Mouse (Mus musculus) liver, postnatal 0 days (tissue): Measurements from ENCODE around the gene Slc12a9. TPM values are rescaled to one million over a fixed set of nuclear protein-coding genes. Genes with fewer than 3 reads are reported as not detected.
A peak's percentile ranks its signal among the peaks of the same experiment; 100 is the strongest.

ENCODE experiments used
- ATAC-seq: fragments of 200-750 bp; cut with Nextera tagmentation; 2 replicates; pipeline ENCODE4 v1.8.0; 2017; ENCODE audit warnings: mild to moderate bottlenecking, moderate library complexity
- DNase-seq: peaks from one replicate; pipeline ENCODE4 v3.0.0-alpha.2; 2016
- H3K27ac ChIP-seq: fragments of 300-500 bp; sonication (generic); 2 replicates; pipeline ENCODE4 v1.5.1; 2014; ENCODE audit warnings: antibody characterized with exemption, moderate library complexity, mild to moderate bottlenecking, low read depth
- H3K27me3 ChIP-seq: fragments of 300-500 bp; sonication (generic); 2 replicates; pipeline ENCODE4 v1.6.1; 2014; ENCODE audit warnings: low read length, control low read depth, mixed read lengths; ENCODE audit not compliant: insufficient read depth
- H3K36me3 ChIP-seq: fragments of 300-500 bp; sonication (generic); replicated peaks from 2 replicates; pipeline ENCODE4 v1.6.1; 2014; ENCODE audit warnings: mild to moderate bottlenecking, control low read depth, low read length, moderate library complexity, mixed read lengths; ENCODE audit not compliant: insufficient read depth
- H3K4me1 ChIP-seq: fragments of 300-500 bp; sonication (generic); 2 replicates; pipeline ENCODE4 v1.6.1; 2014; ENCODE audit warnings: antibody characterized with exemption, mild to moderate bottlenecking, control low read depth; ENCODE audit not compliant: insufficient read depth
- H3K4me2 ChIP-seq: fragments of 300-500 bp; sonication (generic); 2 replicates; pipeline ENCODE4 v1.6.1; 2014; ENCODE audit warnings: low read depth, mild to moderate bottlenecking, low read length, moderate library complexity, mixed read lengths
- H3K4me3 ChIP-seq: fragments of 300-500 bp; sonication (generic); 2 replicates; pipeline ENCODE4 v1.5.1; 2014; ENCODE audit warnings: low read depth, low read length
- H3K9ac ChIP-seq: fragments of 300-500 bp; sonication (generic); replicated peaks from 2 replicates; pipeline ENCODE4 v1.6.1; 2014; ENCODE audit warnings: mild to moderate bottlenecking, moderate library complexity
- H3K9me3 ChIP-seq: fragments of 300-500 bp; sonication (generic); 2 replicates; pipeline ENCODE4 v1.6.1; 2016; ENCODE audit warnings: mild to moderate bottlenecking, control low read depth, low read length, mixed read lengths
- CTCF ChIP-seq: sonication (generic); IDR thresholded peaks from 2 replicates; pipeline ENCODE4 v1.5.1; 2016; ENCODE audit warnings: antibody characterized with exemption, low read depth
- EP300 ChIP-seq: IDR thresholded peaks from 2 replicates; pipeline ENCODE4 v1.6.1; 2016; ENCODE audit warnings: antibody characterized with exemption, low read depth, mild to moderate bottlenecking
- WGBS: fragments of 180-500 bp; shearing (Covaris S2); extraction: QIAGEN DNeasy Blood & Tissue Kit; methylation state at CpG from one replicate; pipeline ENCODE4 v1.1.7; 2014; ENCODE audit not compliant: insufficient replicate concordance; 5-methylcytosine and 5-hydroxymethylcytosine counted together
- polyA plus RNA-seq: library from polyadenylated mRNA; unstranded; fragments of >200 nt; fragmentation: Nextera tagmentation; extraction: Ambion mirVana; gene quantifications from 2 replicates; pipeline ENCODE4 v1.2.1, GENCODE M21; 2015

The Slc12a9 gene
- polyA plus RNA-seq, 1 experiment from 2014 or later, result 3.2 TPM

DNA sequence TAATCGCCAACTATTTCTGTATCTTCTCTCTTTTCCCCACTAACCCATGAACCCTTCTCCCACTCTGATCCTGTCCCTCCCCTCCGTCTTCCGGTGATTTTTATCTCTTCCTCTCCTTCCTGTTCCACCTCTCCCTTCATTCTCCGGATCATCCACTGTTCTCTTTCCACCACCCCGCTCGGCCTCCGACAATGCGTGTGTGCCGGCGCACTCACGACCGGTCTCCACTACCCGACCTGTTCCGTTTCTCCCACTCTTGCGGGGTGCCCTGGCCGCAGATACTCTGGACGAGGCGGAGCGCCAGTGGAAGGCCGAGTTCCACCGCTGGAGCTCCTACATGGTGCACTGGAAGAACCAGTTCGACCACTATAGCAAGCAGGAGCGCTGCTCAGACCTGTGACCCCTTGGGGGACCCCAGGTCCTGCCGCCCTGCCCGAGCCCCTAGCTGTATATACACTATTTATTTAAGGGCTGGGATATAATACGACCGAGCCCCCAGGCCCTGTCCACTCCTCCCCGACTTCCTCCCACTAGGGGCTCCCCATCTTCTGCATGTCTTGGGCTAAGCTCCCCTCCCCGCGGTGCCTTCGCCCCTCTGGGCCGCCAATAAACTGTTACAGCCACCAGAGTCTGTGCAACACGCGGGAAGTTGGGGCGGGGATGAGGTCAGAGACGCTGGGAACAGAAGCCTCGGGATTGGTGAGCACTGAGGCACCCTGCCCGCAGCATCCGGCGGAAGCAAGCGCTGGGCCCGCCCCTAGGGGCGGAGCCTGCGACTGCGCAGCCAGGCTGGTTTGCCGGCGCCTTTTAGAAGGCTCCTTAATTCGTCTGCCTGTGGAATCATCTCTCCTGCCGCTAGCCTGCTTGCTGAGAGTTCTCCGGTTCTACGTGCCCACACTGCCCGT lies 39.3 kb downstream of the Slc12a9 start, which contains the start of gene Ufsp1:
TSS of gene Ufsp1 (plus strand) at position 791 of the 905 bp plus-strand sequence.
- H3K9me3 ChIP-seq, result no peaks in the 10 kb centered on the region
- peaks cover 39% of the 10 kb centered on the region for H3K36me3 ChIP-seq
- H3K9ac ChIP-seq, result peak within 1 kb of the TSS; percentile 81
- TF ChIP-seq CTCF (no peak), EP300 (peak; percentile 49; the same call in 1 of the 2 replicates)
- peak within 1 kb of the TSS; percentile 62 for H3K4me3 ChIP-seq
- DNase-seq, result peak; percentile 96
- peak within 1 kb of the TSS; percentile 99 for H3K4me2 ChIP-seq
- H3K27ac ChIP-seq, result peak within 1 kb of the TSS; percentile 95
- ATAC-seq, result peak; percentile 77
- WGBS, result under 1% methylated on average over 52 of the region's 52 CpGs
- H3K27me3 ChIP-seq, result peaks cover 11% of the 10 kb centered on the region
- H3K4me1 ChIP-seq, result peaks cover 29% of the 10 kb centered on the region

DNA sequence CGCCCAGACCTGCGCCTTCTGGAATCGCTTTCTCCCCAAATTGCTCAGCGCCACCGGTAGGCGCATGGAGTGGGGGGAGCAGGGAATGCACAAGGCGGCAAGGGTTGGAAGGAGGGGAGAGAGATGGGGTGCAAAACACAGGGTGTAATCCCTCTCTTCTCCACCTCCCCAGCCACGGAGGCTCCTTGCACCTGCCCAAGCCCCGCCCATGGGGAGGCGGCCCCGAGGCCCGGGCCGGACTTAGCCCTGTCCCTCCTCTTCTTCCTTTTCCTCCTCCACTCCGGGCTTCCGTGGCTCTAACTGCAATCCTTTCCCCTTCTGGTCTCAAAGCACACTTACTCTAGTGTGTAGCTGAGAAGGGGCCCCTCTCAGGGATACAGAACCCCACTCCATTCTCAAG lies 40.1 kb downstream of the Slc12a9 start:
- peak overlapping the region; percentile 62 for H3K4me3 ChIP-seq
- peak overlapping the region; percentile 95 for H3K27ac ChIP-seq
- peaks cover 18% of the 10 kb centered on the region for H3K27me3 ChIP-seq
- H3K4me1 ChIP-seq, result peaks cover 32% of the 10 kb centered on the region
- H3K9ac ChIP-seq, result peak overlapping the region; percentile 81
- DNase-seq, result peak; percentile 90
- peaks cover 31% of the 10 kb centered on the region for H3K36me3 ChIP-seq
- TF ChIP-seq EP300, result no peak
- TF ChIP-seq CTCF, result no peak; the same call in 1 of the 2 replicates
- ATAC-seq, result peak; percentile 18
- no peaks in the 10 kb centered on the region for H3K9me3 ChIP-seq
- H3K4me2 ChIP-seq, result peak overlapping the region; percentile 99
- WGBS, result 0% methylated on average over 15 of the region's 15 CpGs

DNA sequence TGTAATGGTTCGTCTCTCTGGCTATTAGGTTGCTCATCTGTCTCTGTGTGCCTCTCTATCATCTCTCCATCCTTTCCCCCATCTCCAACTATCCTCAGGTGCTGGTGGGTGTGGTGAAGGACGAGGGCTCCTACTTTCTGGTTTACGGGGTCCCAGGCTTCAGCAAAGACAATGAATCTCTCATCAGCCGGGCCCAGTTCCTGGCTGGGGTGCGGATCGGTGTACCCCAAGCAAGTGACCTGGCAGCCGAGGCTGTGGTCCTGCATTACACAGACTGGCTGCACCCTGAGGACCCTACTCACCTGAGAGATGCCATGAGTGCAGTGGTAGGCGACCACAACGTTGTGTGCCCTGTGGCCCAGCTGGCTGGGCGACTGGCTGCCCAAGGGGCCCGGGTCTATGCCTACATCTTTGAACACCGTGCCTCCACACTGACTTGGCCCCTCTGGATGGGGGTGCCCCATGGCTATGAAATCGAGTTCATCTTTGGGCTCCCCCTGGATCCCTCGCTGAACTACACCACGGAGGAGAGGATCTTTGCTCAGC lies 41.9 kb downstream of the Slc12a9 start:
- Histone ChIP-seq H3K9ac (peak overlapping the region; percentile 83), H3K4me2 (peak overlapping the region; percentile 99), H3K4me3 (peak overlapping the region; percentile 62), H3K27me3 (peaks cover 31% of the 10 kb centered on the region), H3K27ac (peak overlapping the region; percentile 4; the same call in 1 of the 2 replicates), H3K36me3 (peaks cover 13% of the 10 kb centered on the region), H3K4me1 (peaks cover 44% of the 10 kb centered on the region), H3K9me3 (no peaks in the 10 kb centered on the region)
- ATAC-seq (no peak), DNase-seq (no peak)
- 72% methylated on average over 15 of the region's 15 CpGs for WGBS
- TF ChIP-seq EP300, result no peak
- no peak for TF ChIP-seq CTCF

DNA sequence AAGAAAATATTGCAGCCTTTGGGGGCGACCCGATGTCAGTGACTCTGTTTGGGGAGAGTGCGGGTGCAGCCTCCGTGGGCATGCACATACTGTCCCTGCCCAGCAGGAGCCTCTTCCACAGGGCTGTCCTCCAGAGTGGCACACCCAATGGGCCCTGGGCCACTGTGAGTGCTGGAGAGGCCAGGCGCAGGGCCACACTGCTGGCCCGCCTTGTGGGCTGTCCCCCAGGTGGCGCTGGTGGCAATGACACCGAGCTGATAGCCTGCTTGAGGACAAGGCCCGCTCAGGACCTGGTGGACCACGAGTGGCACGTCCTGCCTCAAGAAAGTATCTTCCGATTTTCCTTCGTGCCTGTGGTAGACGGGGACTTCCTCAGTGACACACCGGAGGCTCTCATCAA lies 42.7 kb downstream of the Slc12a9 start:
- peaks cover 44% of the 10 kb centered on the region for H3K4me1 ChIP-seq
- 14% methylated on average over 15 of the region's 15 CpGs for WGBS
- H3K9ac ChIP-seq, result peak overlapping the region; percentile 83
- H3K4me2 ChIP-seq, result peak overlapping the region; percentile 99
- peaks cover 31% of the 10 kb centered on the region for H3K27me3 ChIP-seq
- peak overlapping the region; percentile 62 for H3K4me3 ChIP-seq
- peak overlapping the region; percentile 99 for H3K27ac ChIP-seq
- peaks cover 5% of the 10 kb centered on the region for H3K36me3 ChIP-seq
- no peaks in the 10 kb centered on the region for H3K9me3 ChIP-seq
- TF ChIP-seq CTCF (peak; percentile 98), EP300 (no peak)
- ATAC-seq (peak; percentile 55), DNase-seq (peak; percentile 92)

DNA sequence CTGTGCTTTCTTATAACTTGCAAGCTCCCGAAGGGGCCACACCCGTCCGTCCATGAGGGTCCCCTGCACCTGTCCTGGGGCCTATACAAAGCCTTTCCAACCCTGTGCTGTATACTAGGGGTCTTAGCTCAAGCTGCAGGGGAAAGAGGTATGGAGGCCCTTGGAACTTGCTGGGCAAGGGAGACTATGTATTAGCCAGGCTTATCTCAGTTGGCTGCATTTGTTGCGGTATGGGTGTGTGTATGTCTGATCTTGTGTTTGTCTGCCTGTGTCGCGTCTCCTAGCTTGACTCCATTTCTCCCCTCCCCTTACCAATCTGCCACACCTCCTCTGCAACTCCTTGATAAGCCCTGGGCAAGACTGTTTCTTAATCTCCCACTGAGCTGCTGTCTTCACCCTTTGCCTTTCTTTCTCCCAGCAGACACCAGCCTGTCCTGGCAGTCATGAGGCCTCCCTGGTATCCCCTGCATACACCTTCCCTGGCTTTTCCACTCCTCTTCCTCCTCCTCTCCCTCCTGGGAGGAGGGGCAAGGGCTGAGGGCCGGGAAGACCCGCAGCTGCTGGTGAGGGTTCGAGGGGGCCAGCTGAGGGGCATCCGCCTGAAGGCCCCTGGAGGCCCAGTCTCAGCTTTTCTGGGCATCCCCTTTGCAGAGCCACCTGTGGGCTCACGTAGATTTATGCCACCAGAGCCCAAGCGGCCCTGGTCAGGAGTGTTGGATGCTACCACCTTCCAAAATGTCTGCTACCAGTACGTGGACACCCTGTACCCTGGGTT lies 43.6 kb downstream of the Slc12a9 start:
- Histone ChIP-seq H3K4me2 (peak overlapping the region; percentile 99), H3K4me3 (peak overlapping the region; percentile 62), H3K9ac (peak overlapping the region; percentile 83), H3K36me3 (no peaks in the 10 kb centered on the region), H3K9me3 (no peaks in the 10 kb centered on the region), H3K4me1 (peaks cover 40% of the 10 kb centered on the region), H3K27me3 (peaks cover 31% of the 10 kb centered on the region), H3K27ac (peak overlapping the region; percentile 99)
- ATAC-seq (peak; percentile 69), DNase-seq (peak; percentile 83)
- WGBS, result 39% methylated on average over 13 of the region's 13 CpGs
- TF ChIP-seq EP300 (peak; percentile 96), CTCF (no peak)
